Mouse (Mus musculus): ENCODE measurements around the gene Nrxn1.

DNA sequence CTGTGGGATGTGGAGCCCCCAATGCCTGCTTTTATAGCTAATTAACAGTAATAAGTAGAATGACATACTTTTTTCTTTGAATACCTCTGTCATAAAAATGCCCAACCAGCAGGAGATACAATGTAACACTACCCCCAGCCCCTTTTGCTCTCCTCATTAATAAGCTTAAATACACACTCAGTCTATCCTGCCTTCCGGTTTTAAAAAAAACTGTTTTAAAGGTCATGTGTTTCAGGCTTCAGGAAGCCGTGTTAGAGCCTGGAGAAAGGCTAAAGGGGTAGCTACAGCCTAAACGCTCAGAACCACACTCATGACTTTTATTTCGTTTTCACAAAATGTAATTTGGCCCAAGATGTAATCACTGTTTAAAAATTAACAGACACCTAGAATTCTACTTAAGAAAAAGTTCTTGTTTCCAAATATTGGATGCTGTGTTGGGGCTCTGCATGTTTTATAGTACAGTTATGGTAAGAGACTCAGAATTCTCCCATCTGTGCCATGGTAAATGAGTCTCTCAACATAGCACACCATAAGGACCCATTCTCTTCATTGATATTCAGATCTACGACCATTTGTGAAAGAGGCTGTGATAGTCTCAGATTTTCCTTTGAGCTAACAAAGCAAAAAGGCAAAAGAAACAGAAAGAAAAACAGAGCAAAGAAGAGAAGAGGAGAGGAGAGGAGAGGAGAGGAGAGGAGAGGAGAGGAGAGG lies 743.3 kb downstream of the Nrxn1 start:
- TF ChIP-seq CTCF (IDR thresholded peaks at IDR 0.05; ENCODE audit: low read depth, low read length) (no peak), POLR2A (IDR thresholded peaks at IDR 0.05; ENCODE audit: extremely low read depth, insufficient read depth, low read length) (no peak)
